Mouse (Mus musculus): ENCODE measurements at regions not wholly inside any gene's neighbourhood (a gene's known extent, or its start where the extent isn't known, plus 50 kb on each side); places are given as distances from the start of the nearest gene placed in this dataset.

DNA sequence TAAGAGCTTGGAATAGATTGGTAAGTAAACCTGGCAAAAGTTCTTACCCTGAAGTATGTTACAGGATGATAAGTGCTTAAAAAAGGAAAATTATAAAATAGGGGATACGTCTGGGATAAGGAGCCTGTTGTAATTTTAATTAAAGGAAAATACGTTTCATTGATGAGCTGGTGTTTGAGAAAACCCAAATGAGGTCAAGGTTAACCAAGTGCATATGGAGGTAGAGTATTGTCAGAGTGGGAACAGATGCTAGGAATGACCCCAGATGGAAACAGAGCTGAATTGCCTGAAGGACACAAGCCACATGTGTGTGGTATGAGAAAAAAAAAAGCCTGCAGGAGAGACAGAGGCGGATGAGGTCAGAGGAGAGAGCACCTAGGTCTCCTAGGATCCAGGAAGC is 131.3 kb downstream of the Gsdmc2 start:
- TF ChIP-seq CTCF (IDR thresholded peaks at IDR 0.05; ENCODE audit: low read depth, low read length) (no peak), POLR2A (IDR thresholded peaks at IDR 0.05; ENCODE audit: extremely low read depth, insufficient read depth, low read length) (no peak)
